Mouse (Mus musculus) colon, adult 2 months (tissue): ENCODE measurements around the gene Marcksl1. TPM values are rescaled to one million over a fixed set of nuclear protein-coding genes. Genes with fewer than 3 reads are reported as not detected.

Source experiments
- polyA plus RNA-seq: library from polyadenylated mRNA; depleted of rRNA; stranded (reverse); fragments of >200 nt; gene quantifications from 2 replicates; pipeline ENCODE4 v1.2.3, GENCODE M21; 2012; rRNA removed

Marcksl1 gene
- polyA plus RNA-seq: 19.3 and 20.7 TPM in 2 replicates

GRCm38 (mm10) chr4:129513086-129513767 lies at the start of gene Marcksl1:
TSS of gene Marcksl1 (plus strand) at chr4:129513581.

GRCm38 (mm10) chr4:129490972-129491880 lies 22.2 kb upstream of the Marcksl1 start, which contains the start of the genes Tssk3 and Fam229a:
TSS of gene Tssk3 (minus strand) at chr4:129491022.
TSS of gene Fam229a (plus strand) at chr4:129491190.

GRCm38 (mm10) chr4:129542592-129543141 lies 29.3 kb downstream of the Marcksl1 start, which contains the start of gene Hdac1:
TSS of gene Hdac1 (minus strand) at chr4:129542713.

Other genes starting within 250 kb of the Marcksl1 start
- gene Sync, start 226.0 kb upstream of the Marcksl1 start, polyA plus RNA-seq: 2.8 TPM in 2 replicates
- gene Rbbp4, start 178.2 kb upstream of the Marcksl1 start, polyA plus RNA-seq: 12.2 and 13.3 TPM in 2 replicates
- 8.0 and 8.2 TPM in 2 replicates for gene Zbtb8os, start 177.9 kb upstream of the Marcksl1 start, polyA plus RNA-seq
- gene Zbtb8a, start 135.5 kb upstream of the Marcksl1 start, polyA plus RNA-seq: 9.0 and 13.0 TPM in 2 replicates
- gene Zbtb8b, start 72.7 kb upstream of the Marcksl1 start, polyA plus RNA-seq: 0.03 TPM in 1 of 2 replicates, not detected in the other
- gene Bsdc1, start 52.0 kb upstream of the Marcksl1 start, polyA plus RNA-seq: 24.2 and 28.5 TPM in 2 replicates
- gene Tssk3, start 22.6 kb upstream of the Marcksl1 start, polyA plus RNA-seq: not detected in 2 replicates
- 0.70 and 0.81 TPM in 2 replicates for gene Fam229a, start 22.4 kb upstream of the Marcksl1 start, polyA plus RNA-seq
- gene Hdac1, start 29.1 kb downstream of the Marcksl1 start, polyA plus RNA-seq: 51.0 and 62.8 TPM in 2 replicates
- gene Lck, start 60.1 kb downstream of the Marcksl1 start, polyA plus RNA-seq: 5.1 and 7.0 TPM in 2 replicates
- gene Fam167b, start 65.0 kb downstream of the Marcksl1 start, polyA plus RNA-seq: 0.91 and 1.0 TPM in 2 replicates
- gene Eif3i, start 87.1 kb downstream of the Marcksl1 start, polyA plus RNA-seq: 261 and 280 TPM in 2 replicates
- 187 and 203 TPM in 2 replicates for gene Tmem234, start 87.1 kb downstream of the Marcksl1 start, polyA plus RNA-seq
- 2.2 and 4.3 TPM in 2 replicates for gene Dcdc2b, start 100.7 kb downstream of the Marcksl1 start, polyA plus RNA-seq
- 37.1 and 39.5 TPM in 2 replicates for gene Iqcc, start 105.5 kb downstream of the Marcksl1 start, polyA plus RNA-seq
- gene Ccdc28b, start 110.4 kb downstream of the Marcksl1 start, polyA plus RNA-seq: 20.8 and 22.4 TPM in 2 replicates
- 26.4 and 28.9 TPM in 2 replicates for gene Txlna, start 127.5 kb downstream of the Marcksl1 start, polyA plus RNA-seq
- 17.3 and 18.7 TPM in 2 replicates for gene Kpna6, start 159.2 kb downstream of the Marcksl1 start, polyA plus RNA-seq
- gene Tmem39b, start 183.3 kb downstream of the Marcksl1 start, polyA plus RNA-seq: 26.1 and 31.8 TPM in 2 replicates
- gene Khdrbs1, start 228.7 kb downstream of the Marcksl1 start, polyA plus RNA-seq: 28.6 and 37.4 TPM in 2 replicates